Mouse (Mus musculus) cortical plate, adult 2 months (tissue): ENCODE measurements around the gene Gsdma.
"Not testable (repeated sequence)": the region's sequence is repeated elsewhere in the genome, so short reads cannot be mapped to it uniquely, and the experiment has no call there.

Experiments used
- CTCF ChIP-seq: fragments of 200-500 bp; IDR thresholded peaks from 2 replicates; pipeline ENCODE4 v1.5.1; 2011; ENCODE audit warnings: mild to moderate bottlenecking, control low read depth, low read length; ENCODE audit not compliant: insufficient read depth; ENCODE audit errors: extremely low read depth
- POLR2A ChIP-seq: fragments of 200-500 bp; IDR thresholded peaks from 2 replicates; pipeline ENCODE4 v1.6.1; 2011; ENCODE audit warnings: mild to moderate bottlenecking, low read length, control low read depth; ENCODE audit not compliant: insufficient read depth; ENCODE audit errors: extremely low read depth

- TF ChIP-seq POLR2A, CTCF: not testable (repeated sequence)
Measured at GRCm38 (mm10) chr11:98624381-98624780, 39.8 kb upstream of the Gsdma start.
